Mouse (Mus musculus) MN1 (cell line): Measurements from ENCODE around the gene Zfp36l1.

ENCODE experiments used
- DNase-seq: peaks from one replicate; pipeline ENCODE4 v3.0.0-alpha.2; 2016; ENCODE audit warnings: low spot score

Zfp36l1 gene

GRCm38 (mm10) chr12:80130558-80131358 is 17.9 kb upstream of the Zfp36l1 start:
- DNase-seq, result no peak

- no peak for DNase-seq
Observed at GRCm38 (mm10) chr12:80129531-80129930, 16.7 kb upstream of the Zfp36l1 start.

GRCm38 (mm10) chr12:80127191-80127762 is 14.5 kb upstream of the Zfp36l1 start:
- no peak for DNase-seq

- no peak for DNase-seq
Observed at GRCm38 (mm10) chr12:80125316-80125715, 12.5 kb upstream of the Zfp36l1 start.

- no peak for DNase-seq
Observed at GRCm38 (mm10) chr12:80124756-80125155, 11.9 kb upstream of the Zfp36l1 start.

GRCm38 (mm10) chr12:80124211-80124610 is 11.4 kb upstream of the Zfp36l1 start:
- no peak for DNase-seq

- peak; percentile 38 for DNase-seq
Observed at GRCm38 (mm10) chr12:80123227-80123803, 10.5 kb upstream of the Zfp36l1 start.

- DNase-seq, result no peak
Observed at GRCm38 (mm10) chr12:80121438-80121837, 8.6 kb upstream of the Zfp36l1 start.

GRCm38 (mm10) chr12:80118588-80118987 is 5.8 kb upstream of the Zfp36l1 start:
- DNase-seq, result no peak

- DNase-seq, result no peak
Observed at GRCm38 (mm10) chr12:80116206-80117112, 3.6 kb upstream of the Zfp36l1 start.

GRCm38 (mm10) chr12:80115863-80116194 is 3.0 kb upstream of the Zfp36l1 start:
- no peak for DNase-seq

- peak; percentile 88 for DNase-seq
Observed at GRCm38 (mm10) chr12:80115142-80115862, 2.5 kb upstream of the Zfp36l1 start.

- no peak for DNase-seq
Observed at GRCm38 (mm10) chr12:80114892-80115141, 2.0 kb upstream of the Zfp36l1 start.

GRCm38 (mm10) chr12:80114031-80114891 is 1.4 kb upstream of the Zfp36l1 start:
- DNase-seq, result peak; percentile 20

- no peak for DNase-seq
Observed at GRCm38 (mm10) chr12:80113586-80114021, 791 bp upstream of the Zfp36l1 start.

GRCm38 (mm10) chr12:80112071-80112660 is 647 bp downstream of the Zfp36l1 start:
- no peak for DNase-seq

- DNase-seq, result no peak
Observed at GRCm38 (mm10) chr12:80111131-80112070, 1.4 kb downstream of the Zfp36l1 start.

GRCm38 (mm10) chr12:80110546-80110870 is 2.3 kb downstream of the Zfp36l1 start:
- DNase-seq, result no peak

GRCm38 (mm10) chr12:80109753-80110545 is 2.9 kb downstream of the Zfp36l1 start:
- peak; percentile 63 for DNase-seq
